Mouse (Mus musculus): ENCODE data around the gene Spg11.
"Not testable (repeated sequence)": the region's sequence is repeated elsewhere in the genome, so short reads cannot be mapped to it uniquely, and the experiment has no call there.

Spg11 gene

GRCm38 (mm10) chr2:122065200-122065969 lies 52.8 kb downstream of the Spg11 start:
- DNase-seq (ENCODE audit: low spot score in 2 of 2) = peak in 1 of 2 experiments; percentile 47

GRCm38 (mm10) chr2:122059365-122060115 lies 58.6 kb downstream of the Spg11 start:
- no peak for DNase-seq (ENCODE audit: low spot score in 2 of 2)

DNA sequence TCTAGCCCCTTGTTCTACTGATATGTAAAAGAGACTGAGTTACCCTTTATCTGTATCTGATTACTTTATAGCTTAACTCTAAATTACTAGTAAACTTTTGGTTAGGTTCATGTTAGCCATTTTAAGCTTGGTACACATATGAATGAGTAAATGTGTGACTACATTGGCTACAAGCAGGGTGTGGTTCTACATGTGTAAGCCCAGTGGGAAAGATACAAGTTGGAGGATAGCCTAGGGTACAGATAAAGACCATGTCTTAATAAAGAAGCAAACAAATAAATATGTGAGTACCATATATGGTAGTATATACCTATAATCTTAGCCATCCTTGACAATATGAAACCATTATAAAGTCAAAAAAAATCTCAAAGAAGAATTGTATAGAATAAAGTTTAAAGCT lies 74.3 kb downstream of the Spg11 start:
- no peak for DNase-seq (ENCODE audit: low spot score in 2 of 2)

DNA sequence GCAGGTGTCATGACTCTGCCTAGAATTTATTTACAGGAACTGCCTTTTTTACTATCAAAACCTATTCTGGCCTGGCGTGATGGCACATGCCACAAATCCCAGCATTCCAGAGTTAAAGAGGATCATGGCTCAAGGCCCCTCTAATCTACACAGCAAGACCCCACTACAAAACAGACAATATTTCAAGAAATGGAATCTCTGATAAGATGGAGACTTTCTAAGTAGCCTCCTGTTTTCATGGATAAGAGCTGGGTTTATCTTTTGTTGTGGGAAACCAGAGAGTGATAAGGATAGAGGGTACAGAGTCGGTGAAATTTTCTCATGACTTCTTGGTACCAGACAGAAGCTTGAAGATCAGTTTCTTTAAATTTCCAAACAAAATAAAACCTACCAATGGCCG lies 82.1 kb downstream of the Spg11 start:
- no peak for DNase-seq (ENCODE audit: low spot score in 2 of 2)

GRCm38 (mm10) chr2:122031970-122032369 lies 86.2 kb downstream of the Spg11 start:
- DNase-seq (ENCODE audit: low spot score in 2 of 2) = no peak

GRCm38 (mm10) chr2:122028756-122029700 lies 89.2 kb downstream of the Spg11 start:
- peak in 1 of 2 experiments; percentile 37 for DNase-seq (ENCODE audit: low spot score in 2 of 2)

DNA sequence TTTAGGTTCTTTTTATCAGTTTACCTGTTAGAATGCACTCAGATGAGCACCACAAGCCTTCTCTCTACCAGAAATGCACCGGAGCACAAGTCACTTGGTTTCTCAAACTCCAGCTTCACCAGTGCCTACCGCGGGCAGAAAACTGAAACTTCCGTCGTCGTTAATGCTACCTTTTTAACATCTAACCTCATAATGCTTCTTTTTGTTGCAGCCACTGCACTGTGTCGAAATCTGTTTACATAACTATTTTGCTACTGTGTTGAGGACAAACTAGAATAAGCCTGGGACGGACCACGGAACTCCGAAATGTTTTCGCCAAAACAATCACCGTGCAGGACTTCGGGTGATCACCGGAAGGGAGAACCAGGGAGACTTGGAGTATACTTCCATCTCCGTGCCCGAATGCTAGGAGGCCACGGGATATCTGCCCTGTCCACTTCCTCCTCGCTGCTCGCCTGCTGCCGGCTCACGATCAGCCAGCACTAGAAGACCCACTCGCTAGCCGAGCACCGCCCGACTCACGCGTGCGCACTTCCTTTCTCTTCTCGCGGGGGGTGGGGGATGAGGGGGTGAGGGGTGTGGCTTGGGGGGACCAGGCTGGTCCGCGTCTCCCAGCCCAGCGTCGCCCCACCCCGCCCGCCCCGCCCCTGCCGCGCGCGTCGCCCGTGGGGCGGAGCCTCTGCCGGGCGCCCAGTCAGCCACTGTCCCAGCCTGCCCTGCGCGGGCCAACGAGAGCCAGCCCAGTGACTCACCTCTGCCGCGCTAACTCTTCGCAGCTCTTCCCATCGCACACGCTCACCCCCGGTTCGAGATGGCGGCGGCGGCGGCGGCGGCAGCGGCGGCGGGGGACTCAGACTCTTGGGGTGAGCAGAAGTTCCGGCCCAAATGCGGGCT lies 90.1 kb downstream of the Spg11 start, which contains the start of gene Eif3j1:
TSS of gene Eif3j1 (plus strand) at position 685 of the 894 bp plus-strand sequence.
- peak; percentile 60 to 86 for DNase-seq (ENCODE audit: low spot score in 2 of 2)

- not testable (repeated sequence) for DNase-seq (ENCODE audit: low spot score in 2 of 2)
These were observed 91.1 kb downstream of the Spg11 start for GRCm38 (mm10) chr2:122027091-122027490.

DNA sequence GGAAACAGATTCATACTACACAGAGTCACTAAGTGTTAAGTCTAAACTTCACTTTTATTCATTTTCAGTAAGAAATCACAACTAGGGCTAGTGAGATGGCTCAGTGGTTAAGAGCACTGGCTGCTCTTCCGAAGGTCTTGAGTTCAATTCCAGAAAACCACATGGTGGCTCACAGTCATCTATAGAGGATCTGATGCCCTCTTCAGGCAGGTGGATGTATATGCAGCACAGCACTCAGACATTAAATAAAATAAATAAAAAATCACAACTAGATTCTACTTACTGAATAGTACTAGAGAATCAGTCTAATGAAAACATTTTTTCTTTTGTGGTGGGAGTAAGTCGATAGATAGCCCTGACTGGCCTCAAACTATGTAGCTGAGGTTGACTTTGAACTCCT lies 95.9 kb downstream of the Spg11 start:
- no peak for DNase-seq (ENCODE audit: low spot score in 2 of 2)

DNA sequence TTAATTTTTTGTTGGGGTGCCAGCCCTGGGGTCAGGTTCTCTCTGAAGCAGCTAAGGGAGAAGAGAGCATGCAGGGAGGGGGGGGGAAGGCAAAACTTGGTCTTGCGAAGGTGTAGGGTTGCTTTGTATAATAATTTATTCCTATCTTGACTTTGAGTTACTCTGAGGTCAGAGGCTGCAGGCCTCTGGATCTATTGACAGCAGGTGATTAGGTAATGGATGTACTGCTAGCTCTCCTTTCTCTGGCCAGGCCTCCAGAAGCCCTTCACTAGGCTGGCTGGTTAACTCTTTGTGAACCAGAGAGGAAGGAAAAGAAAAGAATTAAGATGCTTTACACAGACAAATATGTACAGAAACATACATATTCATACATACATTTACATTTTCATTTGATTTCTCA lies 99.5 kb downstream of the Spg11 start:
- no peak for DNase-seq (ENCODE audit: low spot score in 2 of 2)

DNA sequence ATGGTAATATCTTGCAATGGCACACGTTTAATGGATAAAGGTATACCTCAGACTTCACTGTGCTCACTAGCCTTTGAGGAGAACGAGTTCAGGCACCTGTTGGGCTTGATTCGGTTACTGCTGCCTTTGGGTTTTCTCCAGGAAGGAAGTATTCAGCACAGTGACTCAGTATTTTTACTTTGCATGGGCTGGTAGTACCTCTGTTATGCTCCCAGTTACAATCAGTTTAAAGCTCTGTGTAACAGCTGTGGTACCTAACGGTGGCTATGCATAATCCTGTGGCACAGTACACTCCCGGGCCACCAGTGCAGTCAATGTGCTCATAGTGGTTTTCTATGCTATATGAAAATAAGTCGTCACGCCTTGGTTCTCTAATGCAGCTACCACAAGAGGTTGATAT lies 106.7 kb downstream of the Spg11 start:
- no peak for DNase-seq (ENCODE audit: low spot score in 2 of 2)

GRCm38 (mm10) chr2:122008832-122009231 lies 109.4 kb downstream of the Spg11 start:
- no peak for DNase-seq (ENCODE audit: low spot score in 2 of 2)
